Mouse (Mus musculus) small intestine, adult 2 months (tissue): ENCODE results near the gene Thsd7a.

Experiments used
- CTCF ChIP-seq: fragments of 200-500 bp; IDR thresholded peaks from 2 replicates; pipeline ENCODE4 v1.5.1; 2012; ENCODE audit warnings: low read depth, mild to moderate bottlenecking, control low read depth, inconsistent platforms, low read length, moderate library complexity, mixed read lengths; ENCODE audit not compliant: insufficient replicate concordance, insufficient read length; ENCODE audit errors: extremely low read depth
- POLR2A ChIP-seq: fragments of 200-500 bp; IDR thresholded peaks from 2 replicates; pipeline ENCODE4 v1.6.1; 2012; ENCODE audit warnings: low read depth, mild to moderate bottlenecking, control low read depth, inconsistent platforms, low read length, moderate library complexity

GRCm38 (mm10) chr6:12499866-12500265, 249.3 kb downstream of the Thsd7a start:
- TF ChIP-seq CTCF (no peak), POLR2A (no peak)
